Mouse (Mus musculus) bone marrow, adult 2 months (tissue): ENCODE measurements around the gene CN725425.

Source experiments
- CTCF ChIP-seq: fragments of 200-500 bp; IDR thresholded peaks from 2 replicates; pipeline ENCODE4 v1.5.1; 2011; ENCODE audit warnings: low read length, control low read depth; ENCODE audit not compliant: control insufficient read depth, insufficient read depth
- POLR2A ChIP-seq: fragments of 200-500 bp; IDR thresholded peaks from 2 replicates; pipeline ENCODE4 v1.6.1; 2011; ENCODE audit warnings: low read depth, mild to moderate bottlenecking, control low read depth, low read length, borderline replicate concordance; ENCODE audit not compliant: control insufficient read depth

- TF ChIP-seq POLR2A = no peak
- no peak for TF ChIP-seq CTCF
Observed at GRCm38 (mm10) chr15:91203521-91203920, 4.2 kb downstream of the CN725425 start.
